Mouse (Mus musculus): ENCODE results near the gene Mlh3. TPM values are rescaled to one million over a fixed set of nuclear protein-coding genes. Genes with fewer than 3 reads are reported as not detected.

Gene Mlh3
- total and polyA plus RNA-seq, 3 experiments, result 7.8 to 9.8 (median 8.3) TPM

DNA sequence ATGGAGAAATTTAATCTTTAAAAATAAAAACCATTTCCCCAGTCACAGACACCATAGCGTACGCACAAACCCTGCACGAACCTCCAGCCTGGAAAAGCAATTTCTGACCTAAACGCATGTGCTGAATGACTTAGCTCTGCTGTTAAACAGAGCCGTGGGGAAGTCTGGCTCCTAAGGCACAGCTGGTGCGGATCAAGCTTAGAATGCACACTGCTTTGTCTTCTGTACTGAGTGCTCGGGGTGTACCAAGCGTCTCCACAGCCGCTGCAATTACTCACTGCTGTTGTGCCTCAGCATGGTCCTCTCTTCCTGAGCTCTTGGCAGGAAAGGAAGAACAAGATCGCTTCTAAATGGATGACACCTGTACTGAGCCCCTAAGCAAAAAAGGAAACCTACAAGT lies 7.9 kb downstream of the Mlh3 start:
- Histone ChIP-seq H3K27ac (ENCODE audit: insufficient read depth, low read depth) (no peak overlapping the region), H3K27me3 (replicated peaks) (no peaks in the 10 kb centered on the region), H3K79me2 (replicated peaks; ENCODE audit: control insufficient read depth, extremely low read depth, insufficient read depth, poor library complexity, severe bottlenecking) (no peaks in the 10 kb centered on the region), H3K36me3 (replicated peaks in 1 of 2; ENCODE audit: control insufficient read depth in 1 of 2, insufficient read depth in 1 of 2, low read length in 1 of 2) (peaks cover 22 to 58% of the 10 kb centered on the region in 2 experiments), H3K4me2 (ENCODE audit: insufficient read depth, low read depth, poor library complexity, severe bottlenecking) (no peak overlapping the region), H3K9ac (ENCODE audit: insufficient read depth, low read depth) (no peak overlapping the region), H3K4me1 (ENCODE audit: control insufficient read depth in 1 of 2, insufficient read depth in 2 of 2) (peaks cover 0 to 10% of the 10 kb centered on the region in 2 experiments; a peak in 2 of 4 replicates), H3K4me3 (replicated peaks in 1 of 3; ENCODE audit: low read depth in 2 of 3, low read length in 2 of 3, poor library complexity in 1 of 3) (no peak overlapping the region), H3K9me3 (replicated peaks; ENCODE audit: low read length) (no peaks in the 10 kb centered on the region)
- in situ Hi-C loops (cut with MboI; ENCODE audit: low pct_ligation_motif_present, low pct_unique_long_range_greater_than_20kb, low sequenced_read_pairs), result no loop called here
- DNase-seq (ENCODE audit: extremely low read depth), result no peak
- dilution Hi-C loops (cut with MboI; ENCODE audit: extremely low pct_ligation_motif_present, extremely low pct_unique_long_range_greater_than_20kb, low sequenced_read_pairs), result no loop called here
- TF ChIP-seq JUN (IDR thresholded peaks at IDR 0.05; ENCODE audit: insufficient read depth, low read depth, low read length) (no peak), PAX5 (IDR thresholded peaks at IDR 0.05; ENCODE audit: low read length) (no peak), CHD2 (IDR thresholded peaks at IDR 0.05; ENCODE audit: low read length) (no peak), MXI1 (IDR thresholded peaks at IDR 0.05; ENCODE audit: low read depth, low read length) (no peak), NRF1 (IDR thresholded peaks at IDR 0.05; ENCODE audit: low read depth, low read length) (no peak), SIN3A (IDR thresholded peaks at IDR 0.05; ENCODE audit: low read length) (no peak), CHD1 (IDR thresholded peaks at IDR 0.05; ENCODE audit: low read depth, low read length) (no peak), MAX (IDR thresholded peaks at IDR 0.05; ENCODE audit: low read length) (no peak), POLR2AphosphoS2 (IDR thresholded peaks at IDR 0.05; ENCODE audit: low read depth, low read length) (no peak), RAD21 (IDR thresholded peaks at IDR 0.05; ENCODE audit: low read depth, low read length) (no peak), TCF12 (IDR thresholded peaks at IDR 0.05; ENCODE audit: low read depth, low read length) (no peak), ELF1 (IDR thresholded peaks at IDR 0.05; ENCODE audit: low read depth, low read length) (no peak), USF2 (conservative IDR thresholded peaks at IDR 0.05; ENCODE audit: low read depth, low read length) (no peak), CTCF (conservative IDR thresholded peaks at IDR 0.05 in 1 of 2, IDR thresholded peaks at IDR 0.05 in 1 of 2; ENCODE audit: low read depth in 2 of 2, low read length in 2 of 2) (no peak), MEF2A (IDR thresholded peaks at IDR 0.05; ENCODE audit: borderline replicate concordance, low read depth, low read length) (no peak), BHLHE40 (IDR thresholded peaks at IDR 0.05; ENCODE audit: low read depth, low read length) (no peak), HCFC1 (IDR thresholded peaks at IDR 0.05; ENCODE audit: low read depth, low read length) (no peak)

DNA sequence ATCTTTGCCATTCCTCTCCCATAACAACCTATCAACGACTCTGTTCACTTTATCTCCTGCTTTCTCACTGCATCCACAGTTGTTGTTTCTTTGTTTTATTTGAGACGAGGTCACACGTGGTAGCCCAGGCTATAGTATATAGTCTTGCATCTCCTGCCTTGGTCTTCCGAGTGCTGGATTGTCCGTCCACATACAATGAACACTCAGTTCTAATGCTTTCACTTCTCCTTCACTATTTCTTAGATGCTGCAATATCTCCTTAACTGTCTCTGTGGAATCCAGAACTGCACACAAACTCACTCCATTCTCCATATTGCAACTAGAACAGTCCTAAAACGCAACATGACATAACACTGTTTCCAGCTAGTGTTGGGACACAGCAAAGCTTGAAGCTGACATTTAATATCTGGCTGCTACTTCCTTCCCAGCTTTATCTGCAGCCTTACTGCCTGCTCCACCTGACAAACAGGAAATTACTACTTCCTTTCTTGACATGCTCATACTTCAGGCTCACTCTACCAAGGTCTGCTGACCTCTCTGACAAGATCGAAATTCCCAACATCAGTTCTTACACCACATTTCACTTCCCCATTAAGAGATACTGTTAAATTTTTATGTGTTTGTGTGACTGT lies 13.3 kb downstream of the Mlh3 start:
- Histone ChIP-seq H3K4me2 (ENCODE audit: insufficient read depth, low read depth, poor library complexity, severe bottlenecking) (no peak overlapping the region), H3K27me3 (replicated peaks) (no peaks in the 10 kb centered on the region), H3K4me1 (ENCODE audit: control insufficient read depth in 1 of 2, insufficient read depth in 2 of 2) (peaks cover 10 to 17% of the 10 kb centered on the region in 2 experiments), H3K9ac (ENCODE audit: insufficient read depth, low read depth) (no peak overlapping the region), H3K9me3 (replicated peaks; ENCODE audit: low read length) (no peaks in the 10 kb centered on the region), H3K79me2 (replicated peaks; ENCODE audit: control insufficient read depth, extremely low read depth, insufficient read depth, poor library complexity, severe bottlenecking) (no peaks in the 10 kb centered on the region), H3K27ac (ENCODE audit: insufficient read depth, low read depth) (no peak overlapping the region), H3K4me3 (replicated peaks in 1 of 3; ENCODE audit: low read depth in 2 of 3, low read length in 2 of 3, poor library complexity in 1 of 3) (no peak overlapping the region), H3K36me3 (replicated peaks in 1 of 2; ENCODE audit: control insufficient read depth in 1 of 2, insufficient read depth in 1 of 2, low read length in 1 of 2) (peaks cover 20 to 49% of the 10 kb centered on the region in 2 experiments)
- in situ Hi-C loops (cut with MboI; ENCODE audit: low pct_ligation_motif_present, low pct_unique_long_range_greater_than_20kb, low sequenced_read_pairs) (no loop called here), dilution Hi-C loops (cut with MboI; ENCODE audit: extremely low pct_ligation_motif_present, extremely low pct_unique_long_range_greater_than_20kb, low sequenced_read_pairs) (no loop called here)
- no peak for DNase-seq (ENCODE audit: extremely low read depth)
- no peak for TF ChIP-seq ZC3H11A (IDR thresholded peaks at IDR 0.05; ENCODE audit: low read depth, low read length)
